Mouse (Mus musculus) forebrain, embryonic 13.5 days (tissue): ENCODE data around the gene Triap1. TPM values are rescaled to one million over a fixed set of nuclear protein-coding genes. Genes with fewer than 3 reads are reported as not detected.

Experiments used
- ATAC-seq: fragments of 200-750 bp; cut with Nextera tagmentation; 2 replicates; pipeline ENCODE4 v1.8.0; 2017
- H3K27ac ChIP-seq: fragments of 300-500 bp; sonication (generic); 2 replicates; pipeline ENCODE4 v1.5.1; 2015; ENCODE audit warnings: inconsistent platforms, mild to moderate bottlenecking, moderate library complexity
- H3K27me3 ChIP-seq: fragments of 300-500 bp; sonication (generic); 2 replicates; pipeline ENCODE4 v1.6.1; 2015; ENCODE audit warnings: mild to moderate bottlenecking, inconsistent platforms
- H3K36me3 ChIP-seq: fragments of 300-500 bp; sonication (generic); 2 replicates; pipeline ENCODE4 v1.6.1; 2015; ENCODE audit warnings: mild to moderate bottlenecking, inconsistent platforms; ENCODE audit not compliant: poor library complexity, severe bottlenecking
- H3K4me1 ChIP-seq: fragments of 300-500 bp; sonication (generic); 2 replicates; pipeline ENCODE4 v1.6.1; 2015; ENCODE audit warnings: inconsistent platforms
- H3K4me2 ChIP-seq: fragments of 300-500 bp; sonication (generic); 2 replicates; pipeline ENCODE4 v1.6.1; 2015; ENCODE audit warnings: inconsistent platforms, mild to moderate bottlenecking, moderate library complexity
- H3K4me3 ChIP-seq: fragments of 300-500 bp; sonication (generic); 2 replicates; pipeline ENCODE4 v1.5.1; 2015; ENCODE audit warnings: mild to moderate bottlenecking, inconsistent platforms
- H3K9ac ChIP-seq: fragments of 300-500 bp; sonication (generic); 2 replicates; pipeline ENCODE4 v1.6.1; 2015; ENCODE audit warnings: mild to moderate bottlenecking, inconsistent platforms
- H3K9me3 ChIP-seq: fragments of 300-500 bp; sonication (generic); replicated peaks from 2 replicates; pipeline ENCODE4 v1.6.1; 2016; ENCODE audit warnings: inconsistent platforms
- WGBS: fragments of 180-500 bp; shearing (Covaris S2); methylation state at CpG from one replicate; pipeline ENCODE4 v1.1.7; 2015; 5-methylcytosine and 5-hydroxymethylcytosine counted together
- polyA plus RNA-seq: library from polyadenylated mRNA; unstranded; fragments of >200 nt; fragmentation: Nextera tagmentation; extraction: Ambion mirVana; gene quantifications from 2 replicates; pipeline ENCODE4 v1.2.1, GENCODE M21; 2015

Triap1 gene
- polyA plus RNA-seq, 1 experiment from 2014 or later, result 58.6 TPM

DNA sequence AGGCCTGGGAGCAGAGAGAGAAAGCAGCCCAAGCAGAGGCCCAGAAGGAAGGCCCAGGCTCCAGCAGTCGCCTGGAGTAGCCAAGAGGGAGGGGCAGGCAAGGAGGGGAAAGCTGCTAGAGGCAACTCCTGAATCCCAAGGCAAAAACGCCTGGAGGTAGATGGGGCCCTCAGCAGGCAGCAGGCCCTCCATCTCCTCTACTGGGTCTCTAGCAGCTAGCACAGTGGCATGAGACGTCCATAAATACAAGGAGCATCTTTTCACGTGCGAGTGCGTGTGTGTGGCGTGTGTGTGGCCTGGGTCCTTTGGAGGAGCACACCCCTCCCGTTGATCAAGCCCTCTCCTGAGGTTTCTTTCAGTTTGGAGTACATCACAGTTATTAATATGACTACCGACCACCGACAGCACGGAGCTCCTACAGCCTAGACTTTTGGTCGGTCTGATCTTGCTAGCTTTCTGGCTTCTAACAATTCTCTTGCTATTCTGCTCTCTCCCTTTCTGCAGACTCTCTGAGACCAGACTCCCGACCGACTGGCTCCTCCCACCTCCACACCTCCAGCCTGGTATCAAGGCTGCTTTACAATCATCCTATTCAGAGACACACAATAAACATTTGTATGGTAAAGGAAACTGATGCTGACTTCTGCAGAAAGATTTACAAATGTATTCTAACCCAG, 23.9 kb upstream of the Triap1 start:
- no peaks in the 10 kb centered on the region for H3K27me3 ChIP-seq
- no peak for ATAC-seq

GRCm38 (mm10) chr5:115317645-115318328, 23.2 kb upstream of the Triap1 start:
- WGBS, result 8% methylated on average over 10 of the region's 10 CpGs
- no peaks in the 10 kb centered on the region for H3K36me3 ChIP-seq
- H3K27ac ChIP-seq, result peak overlapping the region; percentile 88
- H3K9ac ChIP-seq, result peak overlapping the region; percentile 14
- no peak overlapping the region for H3K4me3 ChIP-seq
- ATAC-seq, result peak; percentile 66; the same call in 1 of the 2 replicates
- H3K27me3 ChIP-seq, result no peaks in the 10 kb centered on the region
- no peaks in the 10 kb centered on the region for H3K9me3 ChIP-seq
- H3K4me1 ChIP-seq, result peaks cover 38% of the 10 kb centered on the region
- H3K4me2 ChIP-seq, result peak overlapping the region; percentile 35

More for the DNA sequence above, 23.9 kb upstream of the Triap1 start:
- Histone ChIP-seq H3K36me3 (no peaks in the 10 kb centered on the region), H3K4me2 (peak overlapping the region; percentile 35), H3K4me3 (no peak overlapping the region), H3K4me1 (peaks cover 38% of the 10 kb centered on the region), H3K9me3 (no peaks in the 10 kb centered on the region), H3K9ac (peak overlapping the region; percentile 14), H3K27ac (peak overlapping the region; percentile 88)
- 2% methylated on average over 14 of the region's 14 CpGs for WGBS

DNA sequence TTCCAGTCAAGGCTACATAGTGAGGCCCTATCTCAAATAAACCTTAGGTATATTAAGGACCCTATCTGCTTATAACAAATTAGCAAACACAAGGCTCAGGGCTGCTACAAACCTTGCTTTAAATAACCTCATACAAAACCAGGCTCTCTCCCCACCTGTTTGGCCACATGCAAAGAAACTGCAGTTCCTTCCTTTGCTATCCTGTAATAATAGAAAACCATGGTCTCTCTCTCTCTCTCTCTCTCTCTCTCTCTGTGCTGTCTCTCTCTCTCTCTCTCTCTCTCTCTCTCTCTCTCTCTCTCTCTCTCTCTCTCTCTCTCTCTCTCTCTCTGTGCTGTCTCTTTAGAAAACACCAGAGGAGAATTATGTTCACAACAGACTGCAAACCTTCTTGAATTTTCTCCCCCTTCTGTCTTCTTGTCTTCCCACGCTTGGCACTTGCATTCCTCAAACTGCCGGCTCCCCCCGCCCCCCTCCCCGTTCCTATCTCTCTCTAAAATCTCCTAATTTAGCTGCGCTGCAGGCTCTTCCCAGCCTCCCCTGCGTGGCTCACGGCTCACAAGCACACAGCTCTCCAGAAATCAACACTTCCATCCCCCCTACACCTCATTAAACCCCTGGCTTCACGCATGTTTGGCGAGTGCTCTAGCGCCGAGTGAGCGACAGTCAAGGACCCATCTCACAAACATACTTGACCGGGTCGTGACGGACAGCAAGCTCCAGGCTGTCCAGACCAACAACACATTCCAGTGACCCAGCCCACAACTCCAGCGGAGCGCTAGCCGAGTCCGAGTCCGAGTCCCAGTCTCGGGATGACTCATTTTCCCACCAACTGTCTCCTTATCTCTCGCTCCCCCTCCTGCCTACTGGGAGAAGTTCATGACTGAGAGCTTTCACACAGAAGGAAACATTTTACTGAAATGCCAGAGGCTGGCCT, 21.8 kb upstream of the Triap1 start:
- peak; percentile 70 for ATAC-seq
- Histone ChIP-seq H3K9me3 (no peaks in the 10 kb centered on the region), H3K9ac (peak overlapping the region; percentile 50), H3K27me3 (no peaks in the 10 kb centered on the region), H3K4me1 (peaks cover 38% of the 10 kb centered on the region), H3K4me2 (peak overlapping the region; percentile 63), H3K36me3 (no peaks in the 10 kb centered on the region), H3K4me3 (peak overlapping the region; percentile 34), H3K27ac (peak overlapping the region; percentile 45)
- under 1% methylated on average over 22 of the region's 22 CpGs for WGBS

- peaks cover 20% of the 10 kb centered on the region for H3K36me3 ChIP-seq
- peak overlapping the region; percentile 79 for H3K4me3 ChIP-seq
- peak overlapping the region; percentile 83 for H3K27ac ChIP-seq
- no peaks in the 10 kb centered on the region for H3K9me3 ChIP-seq
- no peaks in the 10 kb centered on the region for H3K27me3 ChIP-seq
- 26% methylated on average over 11 of the region's 11 CpGs for WGBS
- peaks cover 24% of the 10 kb centered on the region for H3K4me1 ChIP-seq
- peak overlapping the region; percentile 93 for H3K9ac ChIP-seq
- peak; percentile 61 for ATAC-seq
- peak overlapping the region; percentile 91 for H3K4me2 ChIP-seq
Observed at GRCm38 (mm10) chr5:115326256-115326831, 14.7 kb upstream of the Triap1 start.

DNA sequence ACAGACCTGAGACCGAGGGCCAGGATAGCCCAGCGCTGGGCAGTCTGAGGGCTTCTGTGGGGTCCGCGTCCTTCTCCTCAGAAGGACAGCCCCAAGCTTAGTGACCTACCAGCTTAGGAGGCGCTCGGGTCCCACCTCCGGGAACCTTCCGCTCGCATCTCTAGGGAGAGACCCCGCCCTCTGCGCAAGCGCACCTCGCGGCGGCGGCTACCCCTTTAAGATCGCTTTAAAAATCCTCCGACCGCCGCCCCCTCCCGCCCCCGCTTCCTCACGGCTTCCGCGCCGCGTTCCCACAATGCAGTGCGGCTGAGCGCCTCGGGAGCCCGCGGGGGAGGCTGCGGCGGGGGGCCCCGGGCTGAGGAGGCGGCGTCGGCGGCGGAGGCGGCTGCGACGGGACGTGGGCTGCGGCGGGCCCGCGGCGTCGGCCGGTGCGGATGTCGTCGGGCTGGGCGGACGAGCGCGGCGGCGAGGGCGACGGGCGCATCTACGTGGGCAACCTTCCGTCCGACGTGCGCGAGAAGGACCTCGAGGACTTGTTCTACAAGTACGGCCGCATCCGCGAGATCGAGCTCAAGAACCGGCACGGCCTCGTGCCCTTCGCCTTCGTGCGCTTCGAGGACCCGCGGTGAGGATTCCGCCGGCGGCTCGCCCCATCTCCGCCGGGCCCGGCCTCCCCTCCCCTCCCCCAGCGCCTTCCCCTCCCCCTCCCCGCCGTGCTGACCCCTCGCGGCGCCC, 14.0 kb upstream of the Triap1 start, which contains the start of gene Srsf9:
Srsf9 (plus strand) TSS at position 303 of the 735 bp plus-strand sequence.
- Histone ChIP-seq H3K36me3 (peaks cover 27% of the 10 kb centered on the region), H3K4me3 (peak within 1 kb of the TSS; percentile 79), H3K4me1 (peaks cover 24% of the 10 kb centered on the region), H3K9me3 (no peaks in the 10 kb centered on the region), H3K27ac (peak within 1 kb of the TSS; percentile 83), H3K27me3 (no peaks in the 10 kb centered on the region), H3K4me2 (peak within 1 kb of the TSS; percentile 91), H3K9ac (peak within 1 kb of the TSS; percentile 93)
- ATAC-seq, result peak; percentile 94
- under 1% methylated on average over 63 of the region's 97 CpGs for whole genome bisulfite sequencing

DNA sequence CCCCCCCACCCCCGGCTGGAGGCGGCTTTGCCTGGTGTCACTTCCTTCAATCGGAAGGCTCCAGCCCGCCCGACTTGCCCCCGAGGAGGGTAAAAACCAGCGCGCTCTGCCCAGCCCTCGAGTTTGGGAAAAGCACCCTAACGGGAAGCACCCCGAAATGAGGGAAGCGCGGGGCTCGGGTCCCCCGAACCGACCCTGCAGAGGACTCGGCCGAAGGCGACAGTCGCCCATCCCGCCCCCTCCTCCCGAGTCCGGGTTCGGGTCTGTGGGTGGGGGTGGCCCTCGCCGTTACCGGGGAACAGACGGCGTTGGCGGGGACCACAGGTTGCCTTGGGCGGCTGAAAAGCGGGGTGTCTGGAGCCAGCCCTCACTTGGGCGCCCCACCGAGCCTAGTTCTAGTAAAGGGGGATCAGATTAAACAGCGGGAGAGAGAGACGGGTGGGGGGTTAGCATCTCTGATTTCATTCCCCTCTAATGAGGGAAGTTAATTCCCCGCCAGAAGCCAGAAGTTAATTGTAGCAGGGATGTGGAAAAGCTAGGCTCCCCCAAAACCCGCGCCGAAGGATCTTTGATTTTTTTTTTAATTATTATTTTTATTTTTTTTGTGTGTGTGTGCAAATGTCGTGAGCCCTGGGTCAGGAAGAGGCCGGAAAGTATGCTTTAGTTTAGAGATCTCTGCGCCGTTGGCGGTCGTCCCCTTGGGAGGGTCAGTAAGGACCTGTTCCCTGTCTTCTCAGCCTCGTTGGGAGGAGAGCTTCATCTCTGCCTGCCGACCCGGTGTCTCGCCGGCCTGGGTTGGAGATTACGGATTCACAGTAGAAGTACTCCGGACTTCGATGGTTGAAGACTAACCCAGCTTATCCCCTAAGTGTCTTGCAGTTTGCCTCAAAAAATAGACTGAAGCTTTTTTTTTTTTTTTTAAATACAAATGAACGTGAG, 13.1 kb upstream of the Triap1 start:
- Histone ChIP-seq H3K36me3 (peaks cover 35% of the 10 kb centered on the region), H3K9ac (peak overlapping the region; percentile 93), H3K4me3 (peak overlapping the region; percentile 79), H3K9me3 (no peaks in the 10 kb centered on the region), H3K4me1 (peaks cover 24% of the 10 kb centered on the region), H3K27me3 (no peaks in the 10 kb centered on the region), H3K4me2 (peak overlapping the region; percentile 91), H3K27ac (peak overlapping the region; percentile 83)
- WGBS, result under 1% methylated on average over 53 of the region's 55 CpGs
- peak; percentile 39 for ATAC-seq

- H3K27me3 ChIP-seq, result no peaks in the 10 kb centered on the region
- no peak overlapping the region for H3K4me3 ChIP-seq
- H3K9me3 ChIP-seq, result no peaks in the 10 kb centered on the region
- H3K9ac ChIP-seq, result no peak overlapping the region
- H3K4me1 ChIP-seq, result peaks cover 21% of the 10 kb centered on the region
- 91% methylated on average over 9 of the region's 9 CpGs for WGBS
- no peak for ATAC-seq
- no peak overlapping the region for H3K4me2 ChIP-seq
- no peak overlapping the region for H3K27ac ChIP-seq
- H3K36me3 ChIP-seq, result peaks cover 66% of the 10 kb centered on the region
Observed at GRCm38 (mm10) chr5:115330955-115331354, 10.1 kb upstream of the Triap1 start.

GRCm38 (mm10) chr5:115333626-115334025, 7.4 kb upstream of the Triap1 start:
- Histone ChIP-seq H3K27ac (no peak overlapping the region), H3K9ac (no peak overlapping the region), H3K9me3 (no peaks in the 10 kb centered on the region), H3K4me3 (no peak overlapping the region), H3K4me2 (no peak overlapping the region), H3K27me3 (no peaks in the 10 kb centered on the region), H3K4me1 (peaks cover 10% of the 10 kb centered on the region), H3K36me3 (peaks cover 84% of the 10 kb centered on the region)
- 88% methylated on average over 3 of the region's 3 CpGs for WGBS
- ATAC-seq, result no peak

GRCm38 (mm10) chr5:115340007-115340406, 1.0 kb upstream of the Triap1 start:
- no peak for ATAC-seq
- WGBS, result 43% methylated on average over 7 of the region's 7 CpGs
- Histone ChIP-seq H3K4me3 (peak overlapping the region; percentile 89), H3K27me3 (no peaks in the 10 kb centered on the region), H3K27ac (no peak overlapping the region), H3K9me3 (no peaks in the 10 kb centered on the region), H3K4me1 (peaks cover 25% of the 10 kb centered on the region), H3K4me2 (peak overlapping the region; percentile 74), H3K36me3 (peaks cover 54% of the 10 kb centered on the region), H3K9ac (peak overlapping the region; percentile 93)
